Comparison of ENCODE assay signal across 16 mouse cellular contexts in genomic region chr4:105163981-105164411, GRCm38 (mm10). TPM values are rescaled to one million over a fixed set of nuclear protein-coding genes. Genes with fewer than 3 reads are reported as not detected.
DNase-seq lines count a peak whose midpoint lies in the region; ATAC-seq and TF ChIP-seq lines count a peak whose summit lies in the region.
"Had no signal": no experiment of that assay in that cellular context is flagged by ENCODE, and none has a peak within 500 bp of the region (broad histone marks: within the 10 kb centered on the region; RNA-seq: fewer than 3 reads in every experiment).

No protein-coding gene starts in this region.

- TF ChIP-seq EP300 in MEL (IDR thresholded peaks at IDR 0.05; ENCODE audit: low read depth in 1 of 2, low read length in 2 of 2) = no peak

- ATAC-seq in monocyte, adult 5-6 weeks (replicated peaks; ENCODE audit: insufficient number of reproducible peaks, low FRiP score, low TSS enrichment, poor library complexity, severe bottlenecking) = peak; percentile 60
- ATAC-seq: midbrain, embryonic 16.5 days had no signal

- TF ChIP-seq CTCF in MEL (IDR thresholded peaks at IDR 0.05 in 2 of 3, conservative IDR thresholded peaks at IDR 0.05 in 1 of 3; ENCODE audit: control insufficient read depth in 1 of 3, insufficient read depth in 1 of 3, low read depth in 2 of 3, low read length in 3 of 3, poor library complexity in 1 of 3, severe bottlenecking in 1 of 3) = no peak

- H3K9me3 ChIP-seq in MEL (replicated peaks; ENCODE audit: insufficient read depth, low read length) = no peaks in the 10 kb centered on the region
- H3K9me3 ChIP-seq: embryonic facial prominence, embryonic 13.5 days; hindbrain, embryonic 15.5 days; liver, embryonic 13.5 days; neural tube, embryonic 12.5 days had no signal

- no peaks in the 10 kb centered on the region for H3K27me3 ChIP-seq in MEL (ENCODE audit: control insufficient read depth in 1 of 2, insufficient read depth in 2 of 2, low read length in 2 of 2)
- H3K27me3 ChIP-seq: embryonic facial prominence, embryonic 13.5 days; neural tube, embryonic 12.5 days had no signal

- H3K9ac ChIP-seq in MEL (ENCODE audit: control insufficient read depth, low read depth, low read length, poor library complexity, severe bottlenecking) = no peak overlapping the region
- H3K9ac ChIP-seq: embryonic facial prominence, embryonic 13.5 days; hindbrain, embryonic 15.5 days; liver, embryonic 13.5 days; neural tube, embryonic 12.5 days had no signal

- no peak overlapping the region for H3K27ac ChIP-seq in MEL (ENCODE audit: control insufficient read depth, low read depth, low read length)
- H3K27ac ChIP-seq: embryonic facial prominence, embryonic 13.5 days; hindbrain, embryonic 15.5 days; liver, embryonic 13.5 days; neural tube, embryonic 12.5 days had no signal

- no peak for TF ChIP-seq RAD21 in MEL (IDR thresholded peaks at IDR 0.05; ENCODE audit: low read depth, low read length)

- no peak for TF ChIP-seq POLR2A in MEL (IDR thresholded peaks at IDR 0.05; ENCODE audit: control insufficient read depth in 1 of 2, insufficient read depth in 1 of 2, low read depth in 1 of 2, low read length in 2 of 2, poor library complexity in 1 of 2)

- H3K79me2 ChIP-seq in MEL (ENCODE audit: control insufficient read depth, insufficient read depth, low read length, poor library complexity) = no peaks in the 10 kb centered on the region

- H3K4me3 ChIP-seq in MEL (ENCODE audit: control insufficient read depth in 1 of 2, insufficient read depth in 1 of 2, low read depth in 2 of 2, low read length in 2 of 2) = peak overlapping the region in 1 of 2 experiments; percentile 27; a peak in 2 of 4 replicates
- H3K4me3 ChIP-seq: embryonic facial prominence, embryonic 13.5 days; hindbrain, embryonic 15.5 days; liver, embryonic 13.5 days; neural tube, embryonic 12.5 days had no signal

- peak; percentile 5 for DNase-seq in kidney, adult 9 months
- no peak for DNase-seq in kidney, adult 18-20 months
- DNase-seq in B cell, adult 2 months = peak; percentile 51 to 57
- DNase-seq in MEL (ENCODE audit: low read depth, low spot score) = peak; percentile 34
- no peak for DNase-seq in cerebellum, adult 9-11 months
- no peak for DNase-seq in embryo, embryonic 9.5 days (ENCODE audit: extremely low spot score)
- DNase-seq: cerebellum, postnatal 14 days; heart, adult 18-20 months; liver, embryonic 13.5 days; lung, postnatal 4 days; spleen, adult 18-20 months had no signal

- no peaks in the 10 kb centered on the region for H3K36me3 ChIP-seq in MEL (ENCODE audit: control insufficient read depth in 1 of 2, insufficient read depth in 2 of 2, low read length in 2 of 2)
- H3K36me3 ChIP-seq: hindbrain, embryonic 15.5 days; liver, embryonic 13.5 days; neural tube, embryonic 12.5 days had no signal

- H3K4me1 ChIP-seq in MEL (ENCODE audit: control insufficient read depth in 1 of 2, insufficient read depth in 2 of 2, low read length in 2 of 2) = no peaks in the 10 kb centered on the region

TF ChIP-seq in MEL, 35 proteins besides CTCF, POLR2A, EP300 and RAD21:
- no peak for TF ChIP-seq CHD2 (IDR thresholded peaks at IDR 0.05; ENCODE audit: low read length)
- no peak for TF ChIP-seq UBTF (IDR thresholded peaks at IDR 0.05; ENCODE audit: borderline replicate concordance, insufficient read depth, low read depth, low read length)
- TF ChIP-seq MYB (IDR thresholded peaks at IDR 0.05; ENCODE audit: low read depth, low read length) = no peak
- no peak for TF ChIP-seq MEF2A (IDR thresholded peaks at IDR 0.05; ENCODE audit: extremely low read depth, insufficient replicate concordance, low read depth, low read length, poor library complexity, severe bottlenecking)
- no peak for TF ChIP-seq KAT2A (conservative IDR thresholded peaks at IDR 0.05; ENCODE audit: low read depth, low read length)
- no peak for TF ChIP-seq ZKSCAN1 (IDR thresholded peaks at IDR 0.05; ENCODE audit: low read depth, low read length)
- no peak for TF ChIP-seq RCOR1 (IDR thresholded peaks at IDR 0.05; ENCODE audit: low read depth, low read length)
- no peak for TF ChIP-seq MAFK (IDR thresholded peaks at IDR 0.05; ENCODE audit: borderline replicate concordance, low read depth, low read length)
- no peak for TF ChIP-seq ZNF384 (IDR thresholded peaks at IDR 0.05; ENCODE audit: low read depth, low read length)
- no peak for TF ChIP-seq JUND (IDR thresholded peaks at IDR 0.05; ENCODE audit: low read depth, low read length)
- TF ChIP-seq TCF12 (IDR thresholded peaks at IDR 0.05; ENCODE audit: low read depth, low read length) = no peak
- TF ChIP-seq ELF1 (IDR thresholded peaks at IDR 0.05; ENCODE audit: low read depth, low read length) = no peak
- no peak for TF ChIP-seq GATA1 (IDR thresholded peaks at IDR 0.05; ENCODE audit: low read depth, low read length)
- TF ChIP-seq ZC3H11A (IDR thresholded peaks at IDR 0.05; ENCODE audit: low read depth, low read length) = no peak
- no peak for TF ChIP-seq TAL1 (IDR thresholded peaks at IDR 0.05; ENCODE audit: low read length)
- no peak for TF ChIP-seq MXI1 (IDR thresholded peaks at IDR 0.05; ENCODE audit: low read depth, low read length)
- TF ChIP-seq CHD1 (IDR thresholded peaks at IDR 0.05; ENCODE audit: low read depth, low read length) = no peak

RNA-seq across cellular contexts. Expression of gene Plpp3, which starts 6.8 kb away (rescaled TPM):
- not detected in 2 replicates for total RNA-seq in MEL (2012; rRNA removed)
- not detected for polyA plus RNA-seq in MEL (2012; ENCODE audit: insufficient read depth in 1 of 2, insufficient read length in 2 of 2, low read depth in 1 of 2, low replicate concordance in 2 of 2, missing spikeins in 1 of 2)
- total RNA-seq in monocyte, adult 5-6 weeks (2017) = 0.49 to 0.57 TPM in 2 of 3 replicates, not detected in the other

RNA-seq across cellular contexts. Expression of gene Prkaa2, which starts 54.3 kb away (rescaled TPM):
- total RNA-seq in MEL (2012; rRNA removed) = not detected in 2 replicates
- polyA plus RNA-seq in MEL (2012; ENCODE audit: insufficient read depth in 1 of 2, insufficient read length in 2 of 2, low read depth in 1 of 2, low replicate concordance in 2 of 2, missing spikeins in 1 of 2) = not detected
- 0.29 TPM in 1 of 3 replicates, not detected in the others for total RNA-seq in monocyte, adult 5-6 weeks (2017)

Comparison
In these comparisons a context has a peak if more than half of its experiments do, and no peak if none do; other contexts are left out.
1. DNase-seq: peak in kidney, adult 9 months (single experiment), B cell, adult 2 months (2 of 2) and MEL (single experiment); none in kidney, adult 18-20 months (single experiment), cerebellum, adult 9-11 months (single experiment) and embryo, embryonic 9.5 days (single experiment).